Mouse (Mus musculus): Measurements from ENCODE around the gene Klhl28. TPM values are rescaled to one million over a fixed set of nuclear protein-coding genes. Genes with fewer than 3 reads are reported as not detected.
A peak's percentile ranks its signal among the peaks of the same experiment; 100 is the strongest.

Klhl28 gene
- total and polyA plus RNA-seq, 3 experiments = 3.3 to 169 (median 3.7) TPM

DNA sequence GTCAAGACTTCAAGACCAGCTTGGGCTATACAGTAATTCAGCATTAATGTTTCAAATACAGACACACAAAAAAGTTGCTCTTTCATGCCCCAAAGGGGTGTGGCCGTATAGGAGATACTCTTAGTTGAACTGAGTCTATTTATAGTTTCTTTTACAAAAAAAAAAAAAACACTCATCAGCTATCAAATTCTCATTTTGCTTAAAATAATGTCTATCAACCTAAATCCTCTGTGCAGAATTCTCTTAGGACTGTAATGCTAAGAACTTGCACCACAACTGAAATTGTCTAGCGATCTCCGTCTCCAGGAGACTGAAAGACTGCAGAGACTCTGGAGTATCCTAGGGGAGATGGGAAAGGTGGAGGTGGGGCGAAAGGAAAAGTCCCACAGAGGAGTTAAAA, 774 bp downstream of the Klhl28 start:
- Histone ChIP-seq H3K27ac (ENCODE audit: control insufficient read depth, low read depth, low read length) (no peak overlapping the region), H3K4me3 (ENCODE audit: control insufficient read depth in 1 of 2, insufficient read depth in 1 of 2, low read depth in 2 of 2, low read length in 2 of 2) (peak overlapping the region; percentile 75 to 90), H3K36me3 (ENCODE audit: control insufficient read depth in 1 of 2, insufficient read depth in 2 of 2, low read length in 2 of 2) (peaks cover 0 to 11% of the 10 kb centered on the region in 2 experiments; a peak in 2 of 4 replicates), H3K4me1 (ENCODE audit: control insufficient read depth in 1 of 2, insufficient read depth in 2 of 2, low read length in 2 of 2) (peaks cover 0 to 7% of the 10 kb centered on the region in 2 experiments; a peak in 2 of 4 replicates), H3K27me3 (ENCODE audit: control insufficient read depth in 1 of 2, insufficient read depth in 2 of 2, low read length in 2 of 2) (no peaks in the 10 kb centered on the region), H3K9me3 (replicated peaks; ENCODE audit: insufficient read depth, low read length) (no peaks in the 10 kb centered on the region), H3K79me2 (ENCODE audit: control insufficient read depth, insufficient read depth, low read length, poor library complexity) (peaks cover 49% of the 10 kb centered on the region), H3K9ac (ENCODE audit: control insufficient read depth, low read depth, low read length, poor library complexity, severe bottlenecking) (peak overlapping the region; percentile 60)
- no peak for DNase-seq (ENCODE audit: low read depth, low spot score)
- TF ChIP-seq POLR2AphosphoS5 (IDR thresholded peaks at IDR 0.05; ENCODE audit: borderline replicate concordance, low read depth, low read length) (no peak), RCOR1 (IDR thresholded peaks at IDR 0.05; ENCODE audit: low read depth, low read length) (no peak), MEF2A (IDR thresholded peaks at IDR 0.05; ENCODE audit: extremely low read depth, insufficient replicate concordance, low read depth, low read length, poor library complexity, severe bottlenecking) (0 out of 2 replicates have a peak, but pooled peaks have one; percentile 30), KAT2A (conservative IDR thresholded peaks at IDR 0.05; ENCODE audit: low read depth, low read length) (no peak), BHLHE40 (IDR thresholded peaks at IDR 0.05; ENCODE audit: borderline replicate concordance, low read depth, low read length) (no peak), USF1 (IDR thresholded peaks at IDR 0.05; ENCODE audit: low read depth, low read length) (0 out of 2 replicates have a peak, but pooled peaks have one; percentile 2), TAL1 (IDR thresholded peaks at IDR 0.05; ENCODE audit: low read length) (no peak), ELF1 (IDR thresholded peaks at IDR 0.05; ENCODE audit: low read depth, low read length) (no peak), HCFC1 (IDR thresholded peaks at IDR 0.05; ENCODE audit: low read depth, low read length) (0 out of 2 replicates have a peak, but pooled peaks have one; percentile 31), ZC3H11A (IDR thresholded peaks at IDR 0.05; ENCODE audit: low read depth, low read length) (no peak), GATA1 (IDR thresholded peaks at IDR 0.05; ENCODE audit: low read depth, low read length) (no peak), MYB (IDR thresholded peaks at IDR 0.05; ENCODE audit: low read depth, low read length) (no peak), ZNF384 (IDR thresholded peaks at IDR 0.05; ENCODE audit: low read depth, low read length) (peak; percentile 76), E2F4 (IDR thresholded peaks at IDR 0.05; ENCODE audit: borderline replicate concordance, low read depth, low read length) (no peak), POLR2A (IDR thresholded peaks at IDR 0.05; ENCODE audit: control insufficient read depth in 1 of 2, insufficient read depth in 1 of 2, low read depth in 1 of 2, low read length in 2 of 2, poor library complexity in 1 of 2) (no peak), SMC3 (IDR thresholded peaks at IDR 0.05; ENCODE audit: low read depth, low read length) (no peak), CTCF (IDR thresholded peaks at IDR 0.05 in 2 of 3, conservative IDR thresholded peaks at IDR 0.05 in 1 of 3; ENCODE audit: control insufficient read depth in 1 of 3, insufficient read depth in 1 of 3, low read depth in 2 of 3, low read length in 3 of 3, poor library complexity in 1 of 3, severe bottlenecking in 1 of 3) (no peak), NRF1 (IDR thresholded peaks at IDR 0.05; ENCODE audit: insufficient read depth, low read depth, low read length, poor library complexity, severe bottlenecking) (no peak), MAFK (IDR thresholded peaks at IDR 0.05; ENCODE audit: borderline replicate concordance, low read depth, low read length) (no peak), ZMIZ1 (IDR thresholded peaks at IDR 0.05; ENCODE audit: low read depth, low read length) (no peak), MAZ (IDR thresholded peaks at IDR 0.05; ENCODE audit: low read depth, low read length) (no peak), SIN3A (IDR thresholded peaks at IDR 0.05; ENCODE audit: low read length) (peak; percentile 28; the same call in 1 of the 2 replicates), CHD1 (IDR thresholded peaks at IDR 0.05; ENCODE audit: low read depth, low read length) (no peak)
